In the genomic region with DNA sequence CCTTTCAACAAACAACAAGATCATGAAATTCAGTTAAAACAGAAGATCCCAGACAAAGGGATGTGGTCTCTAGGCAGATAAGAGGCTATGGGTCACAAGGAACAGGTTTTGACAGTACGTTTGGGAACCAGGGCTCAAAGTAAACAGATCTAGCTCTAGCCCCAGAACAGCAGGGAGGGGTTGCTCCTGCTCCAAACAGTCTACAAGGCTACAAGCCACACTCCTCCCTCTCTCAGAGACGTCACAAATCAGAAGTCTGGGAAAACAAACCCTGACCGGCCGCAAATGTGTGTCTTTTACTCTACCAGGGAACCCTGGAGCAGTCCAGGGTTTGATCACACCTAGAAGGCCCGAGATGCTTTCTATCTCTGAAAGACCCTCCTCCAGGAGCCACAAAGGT, we compare ENCODE assay signal across 16 mouse cellular contexts. TPM values are rescaled to one million over a fixed set of nuclear protein-coding genes. Genes with fewer than 3 reads are reported as not detected.
A peak's percentile ranks its signal among the peaks of the same experiment; 100 is the strongest.
DNase-seq lines count a peak whose midpoint lies in the region; ATAC-seq and TF ChIP-seq lines count a peak whose summit lies in the region.
"Had no signal": no experiment of that assay in that cellular context is flagged by ENCODE, and none has a peak within 500 bp of the region (broad histone marks: within the 10 kb centered on the region; RNA-seq: fewer than 3 reads in every experiment).

No protein-coding gene starts in this region.

- H3K4me3 ChIP-seq in forebrain, embryonic 11.5 days (ENCODE audit: low read depth, low read length) = no peak overlapping the region
- H3K4me3 ChIP-seq in forebrain, embryonic 12.5 days (replicated peaks) = no peak overlapping the region
- H3K4me3 ChIP-seq in heart, postnatal 0 days (ENCODE audit: low read depth, low read length) = no peak overlapping the region
- no peak overlapping the region for H3K4me3 ChIP-seq in heart, embryonic 10.5 days
- no peak overlapping the region for H3K4me3 ChIP-seq in midbrain, embryonic 10.5 days
- no peak overlapping the region for H3K4me3 ChIP-seq in midbrain, embryonic 15.5 days
- no peak overlapping the region for H3K4me3 ChIP-seq in stomach, postnatal 0 days (ENCODE audit: low read depth, low read length)
- H3K4me3 ChIP-seq: midbrain, embryonic 13.5 days had no signal

- peak; percentile 36 for DNase-seq in forebrain, embryonic 11.5 days (ENCODE audit: low spot score)
- DNase-seq in heart, postnatal 0 days (ENCODE audit: low spot score) = no peak
- DNase-seq in heart, embryonic 10.5 days (ENCODE audit: low spot score) = no peak
- DNase-seq in midbrain, embryonic 10.5 days (ENCODE audit: low spot score) = no peak
- DNase-seq in stomach, postnatal 0 days (ENCODE audit: low spot score) = no peak
- no peak for DNase-seq in thymus, postnatal 25 days
- DNase-seq: adrenal gland, postnatal 14 days; left cerebral cortex, postnatal 4 days; lung, embryonic 14.5 days; retina, postnatal 1 day; thymus, adult 2 months had no signal

- H3K36me3 ChIP-seq in forebrain, embryonic 11.5 days (ENCODE audit: control insufficient read depth, insufficient read depth, low read length) = no peaks in the 10 kb centered on the region; the same call in 1 of the 2 replicates
- peaks cover 17% of the 10 kb centered on the region for H3K36me3 ChIP-seq in forebrain, embryonic 12.5 days (replicated peaks)
- H3K36me3 ChIP-seq in heart, postnatal 0 days (replicated peaks; ENCODE audit: control insufficient read depth, insufficient read depth, low read length) = peaks cover 7% of the 10 kb centered on the region
- peaks cover 20% of the 10 kb centered on the region for H3K36me3 ChIP-seq in heart, embryonic 10.5 days
- peaks cover 22% of the 10 kb centered on the region for H3K36me3 ChIP-seq in midbrain, embryonic 10.5 days
- H3K36me3 ChIP-seq in midbrain, embryonic 15.5 days (replicated peaks) = peaks cover under 1% of the 10 kb centered on the region; the same call in 1 of the 2 replicates
- H3K36me3 ChIP-seq in stomach, postnatal 0 days (ENCODE audit: control insufficient read depth, insufficient read depth, low read length) = peaks cover 5% of the 10 kb centered on the region; the same call in 1 of the 2 replicates

- no peaks in the 10 kb centered on the region for H3K9me3 ChIP-seq in forebrain, embryonic 11.5 days (ENCODE audit: control insufficient read depth, low read length)
- no peaks in the 10 kb centered on the region for H3K9me3 ChIP-seq in forebrain, embryonic 12.5 days
- no peaks in the 10 kb centered on the region for H3K9me3 ChIP-seq in heart, postnatal 0 days (replicated peaks; ENCODE audit: control insufficient read depth, low read length)
- H3K9me3 ChIP-seq in heart, embryonic 10.5 days = no peaks in the 10 kb centered on the region
- no peaks in the 10 kb centered on the region for H3K9me3 ChIP-seq in midbrain, embryonic 10.5 days (replicated peaks)
- no peaks in the 10 kb centered on the region for H3K9me3 ChIP-seq in midbrain, embryonic 15.5 days
- H3K9me3 ChIP-seq in stomach, postnatal 0 days (ENCODE audit: control insufficient read depth, low read length) = no peaks in the 10 kb centered on the region
- H3K9me3 ChIP-seq: midbrain, embryonic 13.5 days had no signal

- H3K27ac ChIP-seq in forebrain, embryonic 11.5 days (ENCODE audit: low read depth, low read length) = no peak overlapping the region
- H3K27ac ChIP-seq in forebrain, embryonic 12.5 days = no peak overlapping the region
- H3K27ac ChIP-seq in heart, postnatal 0 days (ENCODE audit: low read depth) = no peak overlapping the region
- no peak overlapping the region for H3K27ac ChIP-seq in heart, embryonic 10.5 days
- peak overlapping the region; percentile 29; the same call in 1 of the 2 replicates for H3K27ac ChIP-seq in midbrain, embryonic 10.5 days (replicated peaks)
- no peak overlapping the region for H3K27ac ChIP-seq in midbrain, embryonic 15.5 days
- H3K27ac ChIP-seq in stomach, postnatal 0 days (replicated peaks) = peak overlapping the region; percentile 49
- H3K27ac ChIP-seq: hindbrain, postnatal 0 days; kidney, postnatal 0 days; midbrain, embryonic 13.5 days had no signal

- WGBS in forebrain, embryonic 11.5 days = 71% methylated on average over 5 of the region's 5 CpGs
- 75% methylated on average over 5 of the region's 5 CpGs for WGBS in forebrain, embryonic 12.5 days
- 64% methylated on average over 5 of the region's 5 CpGs for WGBS in heart, postnatal 0 days
- 59% methylated on average over 5 of the region's 5 CpGs for WGBS in heart, embryonic 10.5 days
- 72% methylated on average over 5 of the region's 5 CpGs for WGBS in midbrain, embryonic 10.5 days
- WGBS in midbrain, embryonic 15.5 days = 73% methylated on average over 5 of the region's 5 CpGs
- WGBS in stomach, postnatal 0 days = 22% methylated on average over 5 of the region's 5 CpGs

- no peak for TF ChIP-seq CTCF in heart, postnatal 0 days (IDR thresholded peaks at IDR 0.05; ENCODE audit: low read depth)
- TF ChIP-seq CTCF in stomach, postnatal 0 days (IDR thresholded peaks at IDR 0.05; ENCODE audit: low read depth) = no peak

- H3K9ac ChIP-seq in forebrain, embryonic 11.5 days (ENCODE audit: low read length) = no peak overlapping the region
- no peak overlapping the region for H3K9ac ChIP-seq in forebrain, embryonic 12.5 days
- H3K9ac ChIP-seq in heart, postnatal 0 days (replicated peaks; ENCODE audit: low read depth, low read length) = peak overlapping the region; percentile 23; the same call in 1 of the 2 replicates
- no peak overlapping the region for H3K9ac ChIP-seq in midbrain, embryonic 15.5 days
- peak overlapping the region; percentile 27; the same call in 1 of the 2 replicates for H3K9ac ChIP-seq in stomach, postnatal 0 days (ENCODE audit: low read length)
- H3K9ac ChIP-seq: lung, embryonic 14.5 days had no signal

- no peak for TF ChIP-seq EP300 in heart, postnatal 0 days (IDR thresholded peaks at IDR 0.05; ENCODE audit: low read depth)
- no peak for TF ChIP-seq EP300 in stomach, postnatal 0 days (optimal IDR thresholded peaks at IDR 0.05)

- H3K27me3 ChIP-seq in forebrain, embryonic 11.5 days (ENCODE audit: control insufficient read depth, insufficient read depth, low read length) = no peaks in the 10 kb centered on the region
- H3K27me3 ChIP-seq in forebrain, embryonic 12.5 days = no peaks in the 10 kb centered on the region; the same call in 1 of the 2 replicates
- H3K27me3 ChIP-seq in heart, postnatal 0 days (ENCODE audit: control insufficient read depth, insufficient read depth, low read length) = no peaks in the 10 kb centered on the region
- no peaks in the 10 kb centered on the region for H3K27me3 ChIP-seq in heart, embryonic 10.5 days (ENCODE audit: insufficient read depth, poor library complexity, severe bottlenecking)
- H3K27me3 ChIP-seq in midbrain, embryonic 10.5 days (ENCODE audit: low read depth, poor library complexity, severe bottlenecking) = 0 out of 2 replicates have a peak, but pooled peaks cover 5% of the 10 kb centered on the region
- H3K27me3 ChIP-seq in midbrain, embryonic 15.5 days (replicated peaks) = no peaks in the 10 kb centered on the region
- no peaks in the 10 kb centered on the region for H3K27me3 ChIP-seq in stomach, postnatal 0 days (ENCODE audit: control insufficient read depth, insufficient read depth, low read length)
- H3K27me3 ChIP-seq: midbrain, embryonic 13.5 days had no signal

- no peak for ATAC-seq in forebrain, embryonic 11.5 days (replicated peaks; ENCODE audit: low FRiP score)
- no peak for ATAC-seq in forebrain, embryonic 12.5 days (ENCODE audit: low FRiP score)
- ATAC-seq in heart, postnatal 0 days (ENCODE audit: insufficient read depth, low read depth) = no peak
- ATAC-seq in midbrain, embryonic 15.5 days (replicated peaks) = no peak
- no peak for ATAC-seq in stomach, postnatal 0 days (ENCODE audit: low FRiP score, low TSS enrichment)
- ATAC-seq: hindbrain, postnatal 0 days; midbrain, embryonic 13.5 days had no signal

- peaks cover 12% of the 10 kb centered on the region; the same call in 1 of the 2 replicates for H3K4me1 ChIP-seq in forebrain, embryonic 11.5 days (replicated peaks; ENCODE audit: control insufficient read depth, insufficient read depth, low read length)
- H3K4me1 ChIP-seq in forebrain, embryonic 12.5 days = peaks cover 62% of the 10 kb centered on the region
- peaks cover 71% of the 10 kb centered on the region for H3K4me1 ChIP-seq in heart, postnatal 0 days (ENCODE audit: control insufficient read depth, insufficient read depth)
- H3K4me1 ChIP-seq in heart, embryonic 10.5 days = peaks cover 97% of the 10 kb centered on the region
- H3K4me1 ChIP-seq in midbrain, embryonic 10.5 days = peaks cover 82% of the 10 kb centered on the region
- peaks cover 65% of the 10 kb centered on the region for H3K4me1 ChIP-seq in midbrain, embryonic 15.5 days
- H3K4me1 ChIP-seq in stomach, postnatal 0 days (replicated peaks; ENCODE audit: control insufficient read depth, insufficient read depth) = peaks cover 25% of the 10 kb centered on the region

- no peak overlapping the region for H3K4me2 ChIP-seq in forebrain, embryonic 11.5 days (ENCODE audit: low read depth, low read length, severe bottlenecking)
- no peak overlapping the region for H3K4me2 ChIP-seq in forebrain, embryonic 12.5 days
- H3K4me2 ChIP-seq in heart, postnatal 0 days (ENCODE audit: low read depth, low read length) = no peak overlapping the region
- no peak overlapping the region for H3K4me2 ChIP-seq in midbrain, embryonic 15.5 days
- H3K4me2 ChIP-seq in stomach, postnatal 0 days (replicated peaks; ENCODE audit: low read depth) = no peak overlapping the region
- H3K4me2 ChIP-seq: lung, embryonic 14.5 days; midbrain, embryonic 13.5 days had no signal

RNA-seq across cellular contexts. Expression of a gene that starts 19.0 kb away (rescaled TPM):
- 35.0 and 36.8 TPM in 2 replicates for polyA plus RNA-seq in forebrain, embryonic 11.5 days (2014; fragmentation: Nextera tagmentation; extraction: Ambion mirVana)
- polyA plus RNA-seq in forebrain, embryonic 12.5 days (2016; fragmentation: Nextera tagmentation; extraction: Ambion mirVana) = 68.8 and 70.6 TPM in 2 replicates
- 194 and 287 TPM in 2 replicates for total RNA-seq in heart, postnatal 0 days (2014; rRNA removed; ENCODE audit: low replicate concordance)
- 51.4 and 67.2 TPM in 2 replicates for polyA plus RNA-seq in heart, postnatal 0 days (2015; fragmentation: Nextera tagmentation; extraction: Ambion mirVana)
- 84.9 and 103 TPM in 2 replicates for polyA plus RNA-seq in heart, embryonic 10.5 days (2016; fragmentation: Nextera tagmentation; extraction: Ambion mirVana)
- 57.3 and 68.9 TPM in 2 replicates for polyA plus RNA-seq in midbrain, embryonic 10.5 days (2016; fragmentation: Nextera tagmentation; extraction: Ambion mirVana)
- 90.3 and 105 TPM in 2 replicates for polyA plus RNA-seq in midbrain, embryonic 15.5 days (2015; fragmentation: Nextera tagmentation; extraction: Ambion mirVana)
- polyA plus RNA-seq in stomach, postnatal 0 days (2015; fragmentation: Nextera tagmentation; extraction: Ambion mirVana) = 33.8 and 43.3 TPM in 2 replicates

RNA-seq across cellular contexts. Expression of a gene that starts 21.6 kb away (rescaled TPM):
- polyA plus RNA-seq in forebrain, embryonic 11.5 days (2014; fragmentation: Nextera tagmentation; extraction: Ambion mirVana) = 30.6 and 32.2 TPM in 2 replicates
- polyA plus RNA-seq in forebrain, embryonic 12.5 days (2016; fragmentation: Nextera tagmentation; extraction: Ambion mirVana) = 26.6 and 28.3 TPM in 2 replicates
- total RNA-seq in heart, postnatal 0 days (2014; rRNA removed; ENCODE audit: low replicate concordance) = 47.9 and 55.5 TPM in 2 replicates
- 18.7 and 20.0 TPM in 2 replicates for polyA plus RNA-seq in heart, postnatal 0 days (2015; fragmentation: Nextera tagmentation; extraction: Ambion mirVana)
- 35.0 and 40.9 TPM in 2 replicates for polyA plus RNA-seq in heart, embryonic 10.5 days (2016; fragmentation: Nextera tagmentation; extraction: Ambion mirVana)
- polyA plus RNA-seq in midbrain, embryonic 10.5 days (2016; fragmentation: Nextera tagmentation; extraction: Ambion mirVana) = 39.1 and 41.5 TPM in 2 replicates
- 38.6 and 43.3 TPM in 2 replicates for polyA plus RNA-seq in midbrain, embryonic 15.5 days (2015; fragmentation: Nextera tagmentation; extraction: Ambion mirVana)
- polyA plus RNA-seq in stomach, postnatal 0 days (2015; fragmentation: Nextera tagmentation; extraction: Ambion mirVana) = 19.2 and 19.4 TPM in 2 replicates

RNA-seq across cellular contexts. Expression of a gene that starts 25.9 kb away (rescaled TPM):
- polyA plus RNA-seq in forebrain, embryonic 11.5 days (2014; fragmentation: Nextera tagmentation; extraction: Ambion mirVana) = 73.2 and 78.7 TPM in 2 replicates
- polyA plus RNA-seq in forebrain, embryonic 12.5 days (2016; fragmentation: Nextera tagmentation; extraction: Ambion mirVana) = 136 and 139 TPM in 2 replicates
- 36.0 and 41.4 TPM in 2 replicates for total RNA-seq in heart, postnatal 0 days (2014; rRNA removed; ENCODE audit: low replicate concordance)
- polyA plus RNA-seq in heart, postnatal 0 days (2015; fragmentation: Nextera tagmentation; extraction: Ambion mirVana) = 90.1 and 92.7 TPM in 2 replicates
- polyA plus RNA-seq in heart, embryonic 10.5 days (2016; fragmentation: Nextera tagmentation; extraction: Ambion mirVana) = 90.9 and 108 TPM in 2 replicates
- 141 and 144 TPM in 2 replicates for polyA plus RNA-seq in midbrain, embryonic 10.5 days (2016; fragmentation: Nextera tagmentation; extraction: Ambion mirVana)
- 111 and 118 TPM in 2 replicates for polyA plus RNA-seq in midbrain, embryonic 15.5 days (2015; fragmentation: Nextera tagmentation; extraction: Ambion mirVana)
- 70.0 and 99.4 TPM in 2 replicates for polyA plus RNA-seq in stomach, postnatal 0 days (2015; fragmentation: Nextera tagmentation; extraction: Ambion mirVana)

RNA-seq across cellular contexts. Expression of a gene that starts 37.7 kb away (rescaled TPM):
- 23.5 and 26.6 TPM in 2 replicates for polyA plus RNA-seq in forebrain, embryonic 11.5 days (2014; fragmentation: Nextera tagmentation; extraction: Ambion mirVana)
- 18.5 and 19.4 TPM in 2 replicates for polyA plus RNA-seq in forebrain, embryonic 12.5 days (2016; fragmentation: Nextera tagmentation; extraction: Ambion mirVana)
- total RNA-seq in heart, postnatal 0 days (2014; rRNA removed; ENCODE audit: low replicate concordance) = 3.9 and 5.6 TPM in 2 replicates
- 2.2 and 2.9 TPM in 2 replicates for polyA plus RNA-seq in heart, postnatal 0 days (2015; fragmentation: Nextera tagmentation; extraction: Ambion mirVana)
- 16.5 and 19.4 TPM in 2 replicates for polyA plus RNA-seq in heart, embryonic 10.5 days (2016; fragmentation: Nextera tagmentation; extraction: Ambion mirVana)
- 25.8 and 27.3 TPM in 2 replicates for polyA plus RNA-seq in midbrain, embryonic 10.5 days (2016; fragmentation: Nextera tagmentation; extraction: Ambion mirVana)
- polyA plus RNA-seq in midbrain, embryonic 15.5 days (2015; fragmentation: Nextera tagmentation; extraction: Ambion mirVana) = 2.2 and 2.5 TPM in 2 replicates
- 2.2 and 2.7 TPM in 2 replicates for polyA plus RNA-seq in stomach, postnatal 0 days (2015; fragmentation: Nextera tagmentation; extraction: Ambion mirVana)

RNA-seq across cellular contexts. Expression of a gene that starts 54.8 kb away (rescaled TPM):
- polyA plus RNA-seq in forebrain, embryonic 11.5 days (2014; fragmentation: Nextera tagmentation; extraction: Ambion mirVana) = 35.7 and 38.9 TPM in 2 replicates
- 35.7 and 36.3 TPM in 2 replicates for polyA plus RNA-seq in forebrain, embryonic 12.5 days (2016; fragmentation: Nextera tagmentation; extraction: Ambion mirVana)
- 28.7 and 45.8 TPM in 2 replicates for total RNA-seq in heart, postnatal 0 days (2014; rRNA removed; ENCODE audit: low replicate concordance)
- polyA plus RNA-seq in heart, postnatal 0 days (2015; fragmentation: Nextera tagmentation; extraction: Ambion mirVana) = 21.9 and 23.4 TPM in 2 replicates
- 40.8 and 44.6 TPM in 2 replicates for polyA plus RNA-seq in heart, embryonic 10.5 days (2016; fragmentation: Nextera tagmentation; extraction: Ambion mirVana)
- polyA plus RNA-seq in midbrain, embryonic 10.5 days (2016; fragmentation: Nextera tagmentation; extraction: Ambion mirVana) = 40.4 and 42.3 TPM in 2 replicates
- 45.3 and 46.5 TPM in 2 replicates for polyA plus RNA-seq in midbrain, embryonic 15.5 days (2015; fragmentation: Nextera tagmentation; extraction: Ambion mirVana)
- 13.8 and 14.5 TPM in 2 replicates for polyA plus RNA-seq in stomach, postnatal 0 days (2015; fragmentation: Nextera tagmentation; extraction: Ambion mirVana)

Comparison
In these comparisons a context has a peak if more than half of its experiments do, and no peak if none do; other contexts are left out.
1. H3K27ac ChIP-seq: peak in midbrain, embryonic 10.5 days (single experiment) and stomach, postnatal 0 days (single experiment); none in forebrain, embryonic 11.5 days (single experiment), forebrain, embryonic 12.5 days (single experiment), heart, postnatal 0 days (single experiment), heart, embryonic 10.5 days (single experiment) and midbrain, embryonic 15.5 days (single experiment).
2. H3K9ac ChIP-seq: peak in heart, postnatal 0 days (single experiment) and stomach, postnatal 0 days (single experiment); none in forebrain, embryonic 11.5 days (single experiment), forebrain, embryonic 12.5 days (single experiment) and midbrain, embryonic 15.5 days (single experiment).